Mouse (Mus musculus) heart, embryonic 12.5 days (tissue): ENCODE results near the gene Nos2. TPM values are rescaled to one million over a fixed set of nuclear protein-coding genes. Genes with fewer than 3 reads are reported as not detected.

Experiments used
- ATAC-seq: fragments of 200-750 bp; cut with Nextera tagmentation; 2 replicates; pipeline ENCODE4 v1.8.0; 2017; ENCODE audit warnings: moderate TSS enrichment, moderate library complexity; ENCODE audit not compliant: insufficient number of reproducible peaks, low FRiP score
- H3K27ac ChIP-seq: fragments of 300-500 bp; sonication (generic); 2 replicates; pipeline ENCODE4 v1.5.1; 2016; ENCODE audit warnings: mild to moderate bottlenecking, moderate library complexity; ENCODE audit not compliant: poor library complexity, severe bottlenecking
- H3K27me3 ChIP-seq: fragments of 300-500 bp; sonication (generic); replicated peaks from 2 replicates; pipeline ENCODE4 v1.6.1; 2016; ENCODE audit warnings: mild to moderate bottlenecking, moderate library complexity
- H3K36me3 ChIP-seq: fragments of 300-500 bp; sonication (generic); 2 replicates; pipeline ENCODE4 v1.6.1; 2016; ENCODE audit warnings: mild to moderate bottlenecking, moderate library complexity
- H3K4me1 ChIP-seq: fragments of 300-500 bp; sonication (generic); replicated peaks from 2 replicates; pipeline ENCODE4 v1.6.1; 2016; ENCODE audit warnings: mild to moderate bottlenecking
- H3K4me2 ChIP-seq: fragments of 300-500 bp; sonication (generic); 2 replicates; pipeline ENCODE4 v1.6.1; 2016; ENCODE audit warnings: mild to moderate bottlenecking, moderate library complexity
- H3K4me3 ChIP-seq: fragments of 300-500 bp; sonication (generic); 2 replicates; pipeline ENCODE4 v1.5.1; 2016; ENCODE audit warnings: mild to moderate bottlenecking
- H3K9ac ChIP-seq: fragments of 300-500 bp; sonication (generic); 2 replicates; pipeline ENCODE4 v1.6.1; 2016; ENCODE audit warnings: mild to moderate bottlenecking, moderate library complexity
- H3K9me3 ChIP-seq: fragments of 300-500 bp; sonication (generic); replicated peaks from 2 replicates; pipeline ENCODE4 v1.6.1; 2016; ENCODE audit warnings: mild to moderate bottlenecking, moderate library complexity
- WGBS: fragments of 180-500 bp; shearing (Covaris S2); methylation state at CpG from one replicate; pipeline ENCODE4 v1.1.7; 2016; 5-methylcytosine and 5-hydroxymethylcytosine counted together
- polyA plus RNA-seq: library from polyadenylated mRNA; unstranded; fragments of >200 nt; fragmentation: Nextera tagmentation; extraction: Ambion mirVana; gene quantifications from 2 replicates; pipeline ENCODE4 v1.2.1, GENCODE M21; 2016

The Nos2 gene
- 0.33 and 0.37 TPM in 2 replicates for polyA plus RNA-seq

DNA sequence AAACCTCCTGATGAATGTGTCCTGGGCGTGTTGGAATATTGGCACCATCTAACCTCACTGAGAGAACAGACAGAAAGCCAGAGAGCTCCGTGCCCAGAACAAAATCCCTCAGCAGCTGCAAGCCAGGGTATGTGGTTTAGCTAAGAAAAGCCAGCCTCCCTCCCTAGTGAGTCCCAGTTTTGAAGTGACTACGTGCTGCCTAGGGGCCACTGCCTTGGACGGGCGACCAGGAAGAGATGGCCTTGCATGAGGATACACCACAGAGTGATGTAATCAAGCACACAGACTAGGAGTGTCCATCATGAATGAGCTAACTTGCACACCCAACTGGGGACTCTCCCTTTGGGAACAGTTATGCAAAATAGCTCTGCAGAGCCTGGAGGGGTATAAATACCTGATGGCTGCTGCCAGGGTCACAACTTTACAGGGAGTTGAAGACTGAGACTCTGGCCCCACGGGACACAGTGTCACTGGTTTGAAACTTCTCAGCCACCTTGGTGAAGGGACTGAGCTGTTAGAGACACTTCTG lies at the start of gene Nos2:
Gene Nos2, plus strand, starts transcription at position 377 of the 529 bp plus-strand sequence.
- no peak within 1 kb of the TSS for H3K27ac ChIP-seq
- no peaks in the 10 kb centered on the region for H3K9me3 ChIP-seq
- no peak within 1 kb of the TSS for H3K4me2 ChIP-seq
- peaks cover 50% of the 10 kb centered on the region for H3K27me3 ChIP-seq
- H3K4me1 ChIP-seq: peaks cover 12% of the 10 kb centered on the region; the same call in 1 of the 2 replicates
- no peak for ATAC-seq
- no peak within 1 kb of the TSS for H3K4me3 ChIP-seq
- H3K9ac ChIP-seq: no peak within 1 kb of the TSS
- H3K36me3 ChIP-seq: no peaks in the 10 kb centered on the region
- 53% methylated on average over 6 of the region's 6 CpGs for WGBS

DNA sequence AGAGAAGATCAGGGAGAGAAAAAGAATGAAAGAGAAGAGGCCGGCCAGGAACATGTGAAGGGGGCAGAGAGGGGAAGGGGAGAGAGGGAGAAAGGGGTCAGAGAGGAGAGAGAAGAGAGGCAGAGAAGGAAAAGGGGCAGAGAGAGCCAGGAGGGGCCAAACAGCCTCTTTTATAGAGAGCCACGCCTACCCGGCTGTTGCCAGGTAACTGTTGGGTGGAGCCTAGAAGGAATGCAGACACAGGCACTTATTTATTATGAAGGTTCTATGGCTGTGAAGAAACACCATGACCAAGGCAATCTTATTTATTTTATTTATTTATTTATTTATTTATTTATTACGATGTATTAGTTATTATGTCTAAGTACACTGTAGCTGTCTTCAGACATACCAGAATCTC lies 49.7 kb upstream of the Nos2 start:
- Histone ChIP-seq H3K4me1 (peaks cover 13% of the 10 kb centered on the region), H3K9me3 (peaks cover 4% of the 10 kb centered on the region; the same call in 1 of the 2 replicates), H3K4me2 (no peak overlapping the region), H3K27me3 (no peaks in the 10 kb centered on the region), H3K27ac (no peak overlapping the region), H3K9ac (no peak overlapping the region), H3K36me3 (no peaks in the 10 kb centered on the region), H3K4me3 (no peak overlapping the region)
- no peak for ATAC-seq
- 83% methylated on average over 4 of the region's 4 CpGs for WGBS

DNA sequence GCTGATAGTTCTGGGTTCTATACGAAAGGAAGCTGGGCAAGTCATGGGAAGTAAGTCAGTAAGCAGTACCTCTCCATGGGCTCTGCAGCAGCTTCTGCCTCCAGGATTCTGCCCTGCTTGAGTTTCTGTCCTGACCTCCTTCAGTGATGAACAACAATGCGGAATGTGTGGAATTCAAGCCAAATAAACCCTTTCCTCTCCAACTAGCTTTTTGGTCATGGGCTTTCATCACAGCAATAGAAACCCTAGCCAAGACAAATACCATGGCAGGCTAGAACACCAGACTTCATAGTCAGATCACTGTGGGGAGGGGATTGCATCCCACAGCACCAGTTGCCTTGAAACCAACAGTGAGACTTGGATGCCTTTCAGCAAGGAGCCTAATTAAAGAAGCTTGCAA lies 47.8 kb upstream of the Nos2 start:
- H3K4me3 ChIP-seq: no peak overlapping the region
- no peak overlapping the region for H3K27ac ChIP-seq
- peaks cover 13% of the 10 kb centered on the region for H3K4me1 ChIP-seq
- H3K4me2 ChIP-seq: no peak overlapping the region
- no peak for ATAC-seq
- no peaks in the 10 kb centered on the region for H3K36me3 ChIP-seq
- 30% methylated on average over 2 of the region's 2 CpGs for WGBS
- H3K27me3 ChIP-seq: no peaks in the 10 kb centered on the region
- H3K9ac ChIP-seq: no peak overlapping the region
- peaks cover 4% of the 10 kb centered on the region; the same call in 1 of the 2 replicates for H3K9me3 ChIP-seq

- H3K4me3 ChIP-seq: no peak overlapping the region
- H3K4me1 ChIP-seq: no peaks in the 10 kb centered on the region
- H3K9ac ChIP-seq: no peak overlapping the region
- peaks cover 2% of the 10 kb centered on the region; the same call in 1 of the 2 replicates for H3K9me3 ChIP-seq
- no peak for ATAC-seq
- no peak overlapping the region for H3K27ac ChIP-seq
- H3K4me2 ChIP-seq: no peak overlapping the region
- WGBS: 88% methylated on average over 3 of the region's 3 CpGs
- no peaks in the 10 kb centered on the region for H3K27me3 ChIP-seq
- no peaks in the 10 kb centered on the region for H3K36me3 ChIP-seq
Measured at GRCm38 (mm10) chr11:78879727-78880126, 40.9 kb upstream of the Nos2 start.

DNA sequence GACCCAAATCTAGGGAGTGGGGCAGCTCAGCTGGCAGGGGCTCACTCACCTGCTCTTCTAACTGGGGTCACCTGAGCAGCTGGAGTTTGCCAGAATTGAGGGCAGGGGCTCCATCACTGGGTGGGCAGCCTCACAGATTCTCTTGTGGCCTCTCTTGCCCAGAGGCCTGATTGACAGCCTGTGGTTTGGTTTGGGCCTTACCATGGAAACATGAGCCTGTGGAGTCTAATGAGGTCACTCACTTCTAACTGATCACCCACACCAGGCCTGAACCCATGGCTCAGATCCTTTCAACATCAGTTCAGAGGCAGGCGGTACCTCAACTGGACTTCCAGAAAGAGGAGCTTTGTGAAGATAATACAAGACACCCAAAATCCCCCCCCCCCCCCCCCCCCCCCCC lies 33.9 kb upstream of the Nos2 start:
- Histone ChIP-seq H3K9me3 (no peaks in the 10 kb centered on the region), H3K9ac (no peak overlapping the region), H3K4me1 (peaks cover 13% of the 10 kb centered on the region), H3K27ac (no peak overlapping the region), H3K36me3 (no peaks in the 10 kb centered on the region), H3K4me3 (0 out of 2 replicates have a peak overlapping the region, but pooled peaks have one; percentile 14), H3K27me3 (no peaks in the 10 kb centered on the region), H3K4me2 (peak overlapping the region; percentile 44)
- 47% methylated on average over 1 of the region's 1 CpGs for WGBS
- ATAC-seq: no peak

DNA sequence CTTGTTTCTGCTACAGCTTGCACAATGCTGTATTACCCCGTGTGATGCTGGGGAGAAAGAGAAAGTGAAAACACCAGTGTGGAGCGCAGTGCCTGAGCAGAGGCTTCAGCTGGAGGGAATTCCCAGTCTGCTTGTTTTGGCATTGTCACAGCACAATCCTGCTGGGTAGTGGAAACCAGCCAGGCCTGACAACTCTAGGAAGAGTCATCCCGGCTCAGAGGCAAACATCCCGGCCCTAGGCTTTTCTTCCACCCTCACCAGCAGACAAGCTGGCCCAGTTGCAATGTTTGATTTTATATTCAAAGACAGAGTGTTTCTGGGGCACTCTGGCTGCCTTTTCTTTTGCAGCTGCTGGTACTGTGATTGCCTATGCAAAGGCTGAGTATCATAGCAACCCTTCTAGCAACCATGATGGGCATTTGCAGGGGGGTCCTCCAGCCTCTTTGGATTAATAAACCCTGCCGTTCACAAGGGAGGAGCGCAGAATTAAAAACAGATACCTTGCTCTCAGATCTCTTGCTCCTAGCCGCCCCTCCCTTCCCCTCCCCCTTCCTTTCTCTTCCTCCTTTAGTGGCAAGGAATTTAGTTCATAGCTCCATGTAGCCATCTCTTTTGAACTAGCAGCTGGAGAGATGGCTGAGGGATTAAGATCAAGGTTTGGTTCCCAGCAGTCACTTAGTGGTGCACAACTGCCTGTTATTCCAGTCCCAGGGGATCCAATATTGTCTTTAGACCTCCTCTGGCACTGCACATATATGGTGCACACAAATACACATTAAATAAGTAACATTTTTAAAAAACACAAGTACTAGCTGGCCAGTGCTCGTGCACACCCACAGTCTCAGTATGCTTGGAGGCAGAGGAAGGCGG lies 33.2 kb upstream of the Nos2 start:
- ATAC-seq: peak; percentile 29; the same call in 1 of the 2 replicates
- H3K9me3 ChIP-seq: no peaks in the 10 kb centered on the region
- no peaks in the 10 kb centered on the region for H3K27me3 ChIP-seq
- H3K9ac ChIP-seq: no peak overlapping the region
- H3K27ac ChIP-seq: peak overlapping the region; percentile 27
- WGBS: 44% methylated on average over 9 of the region's 9 CpGs
- peaks cover 13% of the 10 kb centered on the region for H3K4me1 ChIP-seq
- H3K4me3 ChIP-seq: 0 out of 2 replicates have a peak overlapping the region, but pooled peaks have one; percentile 14
- H3K36me3 ChIP-seq: no peaks in the 10 kb centered on the region
- peak overlapping the region; percentile 44 for H3K4me2 ChIP-seq

- H3K36me3 ChIP-seq: no peaks in the 10 kb centered on the region
- H3K4me3 ChIP-seq: no peak overlapping the region
- no peak overlapping the region for H3K27ac ChIP-seq
- no peak overlapping the region for H3K9ac ChIP-seq
- peaks cover 13% of the 10 kb centered on the region for H3K4me1 ChIP-seq
- 82% methylated on average over 4 of the region's 4 CpGs for WGBS
- H3K27me3 ChIP-seq: no peaks in the 10 kb centered on the region
- no peak overlapping the region for H3K4me2 ChIP-seq
- no peaks in the 10 kb centered on the region for H3K9me3 ChIP-seq
- ATAC-seq: no peak
Measured at GRCm38 (mm10) chr11:78889156-78889555, 31.4 kb upstream of the Nos2 start.

DNA sequence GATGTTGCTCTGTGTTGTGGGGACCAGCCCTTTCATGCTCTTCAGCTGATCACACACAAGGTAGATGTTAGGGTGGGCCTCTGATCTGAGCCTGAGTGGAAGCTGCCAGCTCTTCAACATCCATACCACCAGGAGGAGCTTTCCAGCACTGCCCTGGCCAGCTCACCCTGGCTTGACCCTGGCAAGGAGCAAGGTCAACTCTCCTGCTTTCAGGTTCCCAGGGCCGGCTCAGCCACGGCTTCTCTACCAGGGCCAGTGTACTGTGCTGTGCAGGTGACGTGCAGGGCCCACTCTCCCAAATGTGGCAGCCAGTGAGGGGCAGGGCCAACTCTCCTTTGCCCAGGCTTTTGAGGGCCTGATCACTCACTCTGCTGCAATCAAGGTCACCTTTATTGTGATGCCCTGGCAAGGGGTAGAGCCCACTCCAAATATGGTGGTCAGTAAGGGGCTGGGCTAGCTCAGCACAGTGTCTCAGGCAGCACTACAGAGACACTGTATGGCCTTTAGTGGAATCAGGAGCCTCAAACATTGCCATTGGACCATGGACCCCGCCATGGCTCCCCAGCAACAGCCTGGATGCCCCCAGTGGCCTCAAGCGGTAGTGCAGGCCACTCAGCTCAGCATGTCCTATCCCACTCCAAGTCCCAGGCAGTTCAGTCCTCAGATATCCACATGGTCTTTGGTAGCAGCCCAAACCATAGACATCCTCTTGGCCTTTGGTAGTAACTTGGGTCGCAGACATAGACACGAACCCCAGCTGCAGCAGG lies 24.0 kb upstream of the Nos2 start:
- ATAC-seq: peak; percentile 33; the same call in 1 of the 2 replicates
- H3K27ac ChIP-seq: no peak overlapping the region
- H3K27me3 ChIP-seq: no peaks in the 10 kb centered on the region
- H3K9ac ChIP-seq: no peak overlapping the region
- 64% methylated on average over 7 of the region's 7 CpGs for WGBS
- no peaks in the 10 kb centered on the region for H3K36me3 ChIP-seq
- H3K4me1 ChIP-seq: no peaks in the 10 kb centered on the region
- H3K4me3 ChIP-seq: no peak overlapping the region
- H3K9me3 ChIP-seq: 0 out of 2 replicates have a peak, but pooled peaks cover 1% of the 10 kb centered on the region
- no peak overlapping the region for H3K4me2 ChIP-seq

DNA sequence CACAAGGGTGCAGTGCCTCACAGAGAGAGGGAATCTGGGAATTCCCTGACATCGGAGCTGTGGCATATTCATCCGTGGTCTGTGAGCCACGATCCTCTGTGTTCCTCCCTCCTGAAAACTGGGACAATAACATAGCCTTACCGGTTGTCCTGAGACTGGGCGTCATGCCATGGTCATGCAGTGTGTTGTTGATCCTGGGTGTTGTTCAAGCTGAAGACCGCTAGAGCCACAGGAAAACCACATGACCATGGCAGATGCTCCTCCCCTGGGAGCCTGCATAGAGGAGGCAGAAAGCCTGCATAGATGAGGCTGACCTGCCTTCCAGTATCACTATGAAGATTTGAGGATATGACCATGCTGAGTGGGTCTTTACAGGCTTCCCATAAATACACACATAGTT lies 5.1 kb upstream of the Nos2 start:
- H3K27me3 ChIP-seq: peaks cover 12% of the 10 kb centered on the region
- H3K9me3 ChIP-seq: no peaks in the 10 kb centered on the region
- no peak overlapping the region for H3K4me2 ChIP-seq
- no peak overlapping the region for H3K27ac ChIP-seq
- no peak overlapping the region for H3K4me3 ChIP-seq
- 74% methylated on average over 6 of the region's 6 CpGs for WGBS
- H3K4me1 ChIP-seq: no peaks in the 10 kb centered on the region
- ATAC-seq: no peak
- no peak overlapping the region for H3K9ac ChIP-seq
- H3K36me3 ChIP-seq: no peaks in the 10 kb centered on the region

- ATAC-seq: no peak
- Histone ChIP-seq H3K9me3 (no peaks in the 10 kb centered on the region), H3K36me3 (no peaks in the 10 kb centered on the region), H3K4me3 (no peak overlapping the region), H3K4me1 (no peaks in the 10 kb centered on the region), H3K27ac (no peak overlapping the region), H3K9ac (no peak overlapping the region), H3K4me2 (no peak overlapping the region), H3K27me3 (peaks cover 15% of the 10 kb centered on the region)
- 81% methylated on average over 1 of the region's 1 CpGs for WGBS
Measured at GRCm38 (mm10) chr11:78916410-78916809, 4.2 kb upstream of the Nos2 start.

- ATAC-seq: no peak
- Histone ChIP-seq H3K4me3 (no peak overlapping the region), H3K27ac (no peak overlapping the region), H3K4me2 (no peak overlapping the region), H3K9ac (no peak overlapping the region), H3K27me3 (peaks cover 43% of the 10 kb centered on the region), H3K4me1 (peaks cover 6% of the 10 kb centered on the region; the same call in 1 of the 2 replicates), H3K9me3 (no peaks in the 10 kb centered on the region), H3K36me3 (no peaks in the 10 kb centered on the region)
- whole genome bisulfite sequencing: 61% methylated on average over 4 of the region's 4 CpGs
Measured at GRCm38 (mm10) chr11:78919745-78920144, 842 bp upstream of the Nos2 start.
